Mouse (Mus musculus) bone marrow macrophage, adult 2 months (primary cell): ENCODE data around the gene Tmco1.

Source experiments
- CTCF ChIP-seq: IDR thresholded peaks from 2 replicates; pipeline ENCODE4 v1.5.1; 2012; ENCODE audit warnings: low read depth, mild to moderate bottlenecking, low read length, moderate library complexity
- POLR2A ChIP-seq: IDR thresholded peaks from 2 replicates; pipeline ENCODE4 v1.6.1; 2012; ENCODE audit warnings: mild to moderate bottlenecking, low read depth, low read length, borderline replicate concordance

DNA sequence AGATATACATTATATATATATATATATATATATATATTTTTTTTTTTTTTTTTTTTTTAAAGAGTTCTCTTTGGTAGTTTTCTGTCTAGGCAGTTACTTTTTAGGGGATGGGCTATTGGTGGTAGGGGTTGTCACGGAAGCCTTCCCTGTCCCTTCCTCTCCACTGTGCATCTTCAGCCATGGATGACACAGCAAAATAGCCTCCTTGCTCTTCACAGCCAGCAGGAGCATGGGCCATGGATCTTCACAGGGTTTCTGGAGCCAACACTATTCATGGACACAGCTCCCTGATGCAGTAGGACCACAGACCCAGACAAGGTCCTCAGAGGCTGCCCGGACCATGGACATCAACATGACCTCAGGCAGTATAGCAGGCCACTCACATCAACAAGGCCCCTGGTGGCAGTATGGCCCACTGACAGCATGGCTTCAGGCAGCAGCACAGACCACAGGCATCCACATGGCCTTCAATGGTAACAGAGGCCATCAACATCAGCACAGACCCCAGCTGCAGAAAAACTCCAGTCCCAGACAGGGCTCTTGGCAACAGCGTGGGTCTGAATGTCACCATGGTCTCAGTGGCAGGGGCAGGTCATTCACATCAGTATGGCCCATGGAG, 32.8 kb downstream of the Tmco1 start:
- TF ChIP-seq CTCF (no peak), POLR2A (no peak)
